In the genomic region with DNA sequence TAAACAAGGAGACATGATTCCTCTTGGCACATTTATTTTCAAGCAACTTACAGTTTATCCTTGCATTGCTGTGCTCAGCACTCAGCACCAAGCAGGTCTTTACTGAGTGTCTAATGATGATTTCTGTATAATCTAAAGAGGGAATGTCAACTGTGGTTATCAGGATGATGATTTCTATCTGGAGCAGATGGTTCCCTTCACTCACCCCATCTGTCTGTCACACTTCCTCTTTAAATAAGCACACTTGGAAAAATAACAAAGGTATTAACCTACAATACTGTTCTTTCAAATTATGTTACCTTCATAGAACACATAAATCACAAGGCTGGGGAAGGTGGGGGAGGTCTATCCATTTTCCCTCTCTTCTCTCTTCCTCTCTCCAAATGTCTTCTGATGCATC, we compare ENCODE assay signal across 13 mouse cellular contexts.
"Had no signal": no experiment of that assay in that cellular context is flagged by ENCODE, and none has a peak within 500 bp of the region (broad histone marks: within the 10 kb centered on the region; RNA-seq: fewer than 3 reads in every experiment).

No protein-coding gene starts in this region.

- H3K27me3 ChIP-seq: limb, embryonic 12.5 days; liver, embryonic 13.5 days; lung, embryonic 15.5 days; megakaryocyte, embryonic 14.5 days; midbrain, embryonic 12.5 days had no signal

- DNase-seq: kidney, adult 18-20 months; kidney, postnatal 10 days; liver; liver, embryonic 13.5 days; liver, postnatal 0 days; lung, postnatal 14 days; right cerebral cortex, postnatal 14 days; thymus, postnatal 4 days had no signal

- H3K9me3 ChIP-seq: limb, embryonic 12.5 days; liver, embryonic 13.5 days; lung, embryonic 15.5 days; megakaryocyte, embryonic 14.5 days; midbrain, embryonic 12.5 days had no signal

- H3K4me2 ChIP-seq: limb, embryonic 12.5 days; liver, embryonic 13.5 days; lung, embryonic 15.5 days; midbrain, embryonic 12.5 days had no signal

- H3K27ac ChIP-seq: limb, embryonic 12.5 days; liver, embryonic 13.5 days; lung, embryonic 15.5 days; macrophage; midbrain, embryonic 12.5 days had no signal

- H3K9ac ChIP-seq: limb, embryonic 12.5 days; liver, embryonic 13.5 days; liver, postnatal 0 days; lung, embryonic 15.5 days; midbrain, embryonic 12.5 days had no signal

- H3K4me3 ChIP-seq: limb, embryonic 12.5 days; liver, embryonic 13.5 days; lung, embryonic 15.5 days; megakaryocyte, embryonic 14.5 days; midbrain, embryonic 12.5 days had no signal

- H3K36me3 ChIP-seq: limb, embryonic 12.5 days; liver, embryonic 13.5 days; lung, embryonic 15.5 days; midbrain, embryonic 12.5 days had no signal

- ATAC-seq: liver, postnatal 0 days had no signal

- H3K4me1 ChIP-seq: limb, embryonic 12.5 days; liver, embryonic 13.5 days; lung, embryonic 15.5 days; megakaryocyte, embryonic 14.5 days; midbrain, embryonic 12.5 days had no signal
